Mouse (Mus musculus) spleen, adult 2 months (tissue): Measurements from ENCODE around the gene Anp32b.

ENCODE experiments used
- CTCF ChIP-seq: fragments of 200-500 bp; IDR thresholded peaks from 2 replicates; pipeline ENCODE4 v1.5.1; 2011; ENCODE audit warnings: mild to moderate bottlenecking, inconsistent platforms; ENCODE audit not compliant: insufficient read depth, insufficient read length, insufficient replicate concordance; ENCODE audit errors: extremely low read depth
- POLR2A ChIP-seq: fragments of 200-500 bp; IDR thresholded peaks from 2 replicates; pipeline ENCODE4 v1.6.1; 2011; ENCODE audit warnings: low read depth, low read length, inconsistent platforms

DNA sequence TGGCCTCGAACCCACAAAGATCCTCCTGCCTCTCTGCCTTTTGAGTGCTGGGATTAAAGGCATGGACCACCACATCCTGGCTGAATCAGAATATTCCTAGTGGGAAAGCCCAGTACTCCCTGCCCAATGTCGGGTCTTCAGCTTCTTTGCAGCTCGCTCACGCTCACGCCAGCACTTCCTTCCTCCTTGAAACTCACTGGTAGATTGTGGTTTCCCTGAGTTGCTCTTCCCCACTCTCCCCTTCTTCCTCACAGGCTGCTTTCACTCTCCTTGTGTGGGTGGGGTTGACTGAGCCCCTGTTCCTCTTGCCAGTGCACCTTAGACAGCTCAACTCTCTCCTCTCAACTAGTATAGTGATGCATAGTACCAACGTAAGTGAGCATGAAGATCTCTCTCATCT is 39.2 kb upstream of the Anp32b start:
- no peak for TF ChIP-seq POLR2A
- no peak for TF ChIP-seq CTCF
